ENCODE assay signal across 10 mouse cellular contexts in genomic region chr7:134679314-134680158, GRCm38 (mm10). TPM values are rescaled to one million over a fixed set of nuclear protein-coding genes. Genes with fewer than 3 reads are reported as not detected.
DNase-seq lines count a peak whose midpoint lies in the region; ATAC-seq lines count a peak whose summit lies in the region.
"Had no signal": no experiment of that assay in that cellular context is flagged by ENCODE, and none has a peak within 500 bp of the region (broad histone marks: within the 10 kb centered on the region; RNA-seq: fewer than 3 reads in every experiment).

No protein-coding gene starts in this region.

- no peak overlapping the region for H3K4me3 ChIP-seq in hindbrain, embryonic 11.5 days (ENCODE audit: low read depth, low read length)
- H3K4me3 ChIP-seq in hindbrain, embryonic 14.5 days (replicated peaks; ENCODE audit: low read length) = no peak overlapping the region
- no peak overlapping the region for H3K4me3 ChIP-seq in heart, embryonic 11.5 days (ENCODE audit: low read depth, low read length)

- H3K4me2 ChIP-seq in hindbrain, embryonic 11.5 days (replicated peaks; ENCODE audit: low read depth, low read length) = no peak overlapping the region
- no peak overlapping the region for H3K4me2 ChIP-seq in hindbrain, embryonic 14.5 days (replicated peaks)
- H3K4me2 ChIP-seq in heart, embryonic 11.5 days = no peak overlapping the region

- WGBS in hindbrain, embryonic 11.5 days = 45% methylated on average over 13 of the region's 13 CpGs
- WGBS in hindbrain, embryonic 14.5 days = 36% methylated on average over 13 of the region's 13 CpGs
- 65% methylated on average over 13 of the region's 13 CpGs for WGBS in heart, embryonic 11.5 days (ENCODE audit: insufficient replicate concordance)

- no peak overlapping the region for H3K9ac ChIP-seq in hindbrain, embryonic 11.5 days (ENCODE audit: low read depth, low read length)
- no peak overlapping the region for H3K9ac ChIP-seq in hindbrain, embryonic 14.5 days
- H3K9ac ChIP-seq in heart, embryonic 11.5 days (ENCODE audit: low read depth, low read length) = no peak overlapping the region

- H3K36me3 ChIP-seq in hindbrain, embryonic 11.5 days (ENCODE audit: control insufficient read depth, insufficient read depth, low read length) = no peaks in the 10 kb centered on the region
- no peaks in the 10 kb centered on the region for H3K36me3 ChIP-seq in hindbrain, embryonic 14.5 days (replicated peaks; ENCODE audit: control insufficient read depth, insufficient read depth)
- no peaks in the 10 kb centered on the region for H3K36me3 ChIP-seq in heart, embryonic 11.5 days (ENCODE audit: control insufficient read depth, insufficient read depth, low read length)

- ATAC-seq in hindbrain, embryonic 11.5 days (ENCODE audit: low FRiP score) = no peak
- ATAC-seq in hindbrain, embryonic 14.5 days (ENCODE audit: low FRiP score) = no peak
- no peak for ATAC-seq in heart, embryonic 11.5 days (replicated peaks; ENCODE audit: insufficient number of reproducible peaks, low FRiP score, low TSS enrichment)

- no peaks in the 10 kb centered on the region for H3K27me3 ChIP-seq in hindbrain, embryonic 11.5 days (ENCODE audit: control insufficient read depth, insufficient read depth, low read length)
- no peaks in the 10 kb centered on the region for H3K27me3 ChIP-seq in hindbrain, embryonic 14.5 days (ENCODE audit: control insufficient read depth, insufficient read depth, low read length)
- H3K27me3 ChIP-seq in heart, embryonic 11.5 days (ENCODE audit: control insufficient read depth, insufficient read depth, low read length) = no peaks in the 10 kb centered on the region

- no peaks in the 10 kb centered on the region for H3K9me3 ChIP-seq in hindbrain, embryonic 11.5 days (ENCODE audit: control insufficient read depth, low read length)
- no peaks in the 10 kb centered on the region for H3K9me3 ChIP-seq in hindbrain, embryonic 14.5 days (ENCODE audit: control insufficient read depth, low read length)
- no peaks in the 10 kb centered on the region for H3K9me3 ChIP-seq in heart, embryonic 11.5 days (replicated peaks; ENCODE audit: control insufficient read depth, low read length)

- DNase-seq in hindbrain, embryonic 11.5 days (ENCODE audit: low spot score) = peak; percentile 20
- DNase-seq in hindbrain, embryonic 14.5 days (ENCODE audit: low spot score) = no peak
- peak; percentile 93 for DNase-seq in ZHBTc4 (ENCODE audit: low read depth, low spot score)
- peak; percentile 48 for DNase-seq in kidney, postnatal 10 days
- DNase-seq in c-Kit-positive CD71-positive TER-119-positive erythroid progenitor cells, embryonic 14.5 days (ENCODE audit: low spot score) = no peak
- DNase-seq in gastrocnemius, postnatal 14 days = no peak
- DNase-seq in T-cell, adult 2 months (ENCODE audit: low spot score) = no peak
- DNase-seq: lung, adult 18-20 months had no signal

- H3K4me1 ChIP-seq in hindbrain, embryonic 11.5 days (replicated peaks; ENCODE audit: control insufficient read depth, insufficient read depth, low read length) = no peaks in the 10 kb centered on the region
- H3K4me1 ChIP-seq in hindbrain, embryonic 14.5 days (replicated peaks; ENCODE audit: control insufficient read depth, insufficient read depth, low read length) = peaks cover 6% of the 10 kb centered on the region; the same call in 1 of the 2 replicates
- peaks cover 15% of the 10 kb centered on the region for H3K4me1 ChIP-seq in heart, embryonic 11.5 days (ENCODE audit: control insufficient read depth, insufficient read depth, low read length)

- intact Hi-C loops in gastrocnemius, postnatal 14 days (cut with DNase I; ENCODE audit: low total_unique reads) = no loop called here

- H3K27ac ChIP-seq in hindbrain, embryonic 11.5 days (ENCODE audit: low read depth, low read length) = no peak overlapping the region
- no peak overlapping the region for H3K27ac ChIP-seq in hindbrain, embryonic 14.5 days
- H3K27ac ChIP-seq in heart, embryonic 11.5 days (ENCODE audit: low read depth, low read length) = peak overlapping the region; percentile 50; the same call in 1 of the 2 replicates

RNA-seq across cellular contexts. Expression of gene Dock1, which starts 9.1 kb away (rescaled TPM):
- 22.3 and 25.0 TPM in 2 replicates for polyA plus RNA-seq in hindbrain, embryonic 11.5 days (2014; fragmentation: Nextera tagmentation; extraction: Ambion mirVana)
- 9.8 and 9.9 TPM in 2 replicates for polyA plus RNA-seq in hindbrain, embryonic 14.5 days (2014; fragmentation: Nextera tagmentation; extraction: Ambion mirVana)
- 26.0 and 28.1 TPM in 2 replicates for polyA plus RNA-seq in heart, embryonic 11.5 days (2014; fragmentation: Nextera tagmentation; extraction: Ambion mirVana)
- total RNA-seq in gastrocnemius, postnatal 14 days (2021) = 10 to 100 TPM; 14.6 to 15.4 TPM
- total RNA-seq: MEL had no signal

Comparison
In these comparisons a context has a peak if more than half of its experiments do, and no peak if none do; other contexts are left out.
1. DNase-seq: peak in hindbrain, embryonic 11.5 days (single experiment), ZHBTc4 (single experiment) and kidney, postnatal 10 days (single experiment); none in hindbrain, embryonic 14.5 days (single experiment), c-Kit-positive CD71-positive TER-119-positive erythroid progenitor cells, embryonic 14.5 days (single experiment), gastrocnemius, postnatal 14 days (single experiment) and T-cell, adult 2 months (single experiment).